Mouse (Mus musculus): ENCODE results near the gene Aldh3a2. TPM values are rescaled to one million over a fixed set of nuclear protein-coding genes. Genes with fewer than 3 reads are reported as not detected.
A peak's percentile ranks its signal among the peaks of the same experiment; 100 is the strongest.
"Not testable (repeated sequence)": the region's sequence is repeated elsewhere in the genome, so short reads cannot be mapped to it uniquely, and the experiment has no call there.

Gene Aldh3a2
- 54.7 to 73.1 TPM (median 66.9 TPM) in 3 replicates for total RNA-seq (2017)

- peak; percentile 98 for ATAC-seq (replicated peaks; ENCODE audit: insufficient number of reproducible peaks, low FRiP score, low TSS enrichment, poor library complexity, severe bottlenecking)
Measured at GRCm38 (mm10) chr11:61266551-61267533, at the start of gene Aldh3a2. Aldh3a2 (minus strand) TSS chr11:61267464.

GRCm38 (mm10) chr11:61316864-61317263 lies 49.6 kb upstream of the Aldh3a2 start:
- no peak for ATAC-seq (replicated peaks; ENCODE audit: insufficient number of reproducible peaks, low FRiP score, low TSS enrichment, poor library complexity, severe bottlenecking)

GRCm38 (mm10) chr11:61310321-61310720 lies 43.1 kb upstream of the Aldh3a2 start:
- ATAC-seq (replicated peaks; ENCODE audit: insufficient number of reproducible peaks, low FRiP score, low TSS enrichment, poor library complexity, severe bottlenecking), result no peak

- ATAC-seq (replicated peaks; ENCODE audit: insufficient number of reproducible peaks, low FRiP score, low TSS enrichment, poor library complexity, severe bottlenecking), result no peak
Measured at GRCm38 (mm10) chr11:61309831-61310230, 42.6 kb upstream of the Aldh3a2 start.

- no peak for ATAC-seq (replicated peaks; ENCODE audit: insufficient number of reproducible peaks, low FRiP score, low TSS enrichment, poor library complexity, severe bottlenecking)
Measured at GRCm38 (mm10) chr11:61307795-61308194, 40.5 kb upstream of the Aldh3a2 start.

GRCm38 (mm10) chr11:61305377-61305776 lies 38.1 kb upstream of the Aldh3a2 start:
- no peak for ATAC-seq (replicated peaks; ENCODE audit: insufficient number of reproducible peaks, low FRiP score, low TSS enrichment, poor library complexity, severe bottlenecking)

- not testable (repeated sequence) for ATAC-seq (replicated peaks; ENCODE audit: insufficient number of reproducible peaks, low FRiP score, low TSS enrichment, poor library complexity, severe bottlenecking)
Measured at GRCm38 (mm10) chr11:61304535-61304934, 37.3 kb upstream of the Aldh3a2 start.

GRCm38 (mm10) chr11:61300716-61301392 lies 33.6 kb upstream of the Aldh3a2 start:
- ATAC-seq (replicated peaks; ENCODE audit: insufficient number of reproducible peaks, low FRiP score, low TSS enrichment, poor library complexity, severe bottlenecking), result no peak

GRCm38 (mm10) chr11:61300205-61300604 lies 32.9 kb upstream of the Aldh3a2 start:
- ATAC-seq (replicated peaks; ENCODE audit: insufficient number of reproducible peaks, low FRiP score, low TSS enrichment, poor library complexity, severe bottlenecking), result no peak

GRCm38 (mm10) chr11:61297901-61298300 lies 30.6 kb upstream of the Aldh3a2 start:
- no peak for ATAC-seq (replicated peaks; ENCODE audit: insufficient number of reproducible peaks, low FRiP score, low TSS enrichment, poor library complexity, severe bottlenecking)

- no peak for ATAC-seq (replicated peaks; ENCODE audit: insufficient number of reproducible peaks, low FRiP score, low TSS enrichment, poor library complexity, severe bottlenecking)
Measured at GRCm38 (mm10) chr11:61297326-61297725, 30.1 kb upstream of the Aldh3a2 start.

GRCm38 (mm10) chr11:61296556-61296955 lies 29.3 kb upstream of the Aldh3a2 start:
- no peak for ATAC-seq (replicated peaks; ENCODE audit: insufficient number of reproducible peaks, low FRiP score, low TSS enrichment, poor library complexity, severe bottlenecking)

GRCm38 (mm10) chr11:61295556-61295955 lies 28.3 kb upstream of the Aldh3a2 start:
- ATAC-seq (replicated peaks; ENCODE audit: insufficient number of reproducible peaks, low FRiP score, low TSS enrichment, poor library complexity, severe bottlenecking), result no peak

GRCm38 (mm10) chr11:61294431-61294830 lies 27.2 kb upstream of the Aldh3a2 start:
- ATAC-seq (replicated peaks; ENCODE audit: insufficient number of reproducible peaks, low FRiP score, low TSS enrichment, poor library complexity, severe bottlenecking), result no peak

GRCm38 (mm10) chr11:61293251-61293650 lies 26.0 kb upstream of the Aldh3a2 start:
- no peak for ATAC-seq (replicated peaks; ENCODE audit: insufficient number of reproducible peaks, low FRiP score, low TSS enrichment, poor library complexity, severe bottlenecking)

- no peak for ATAC-seq (replicated peaks; ENCODE audit: insufficient number of reproducible peaks, low FRiP score, low TSS enrichment, poor library complexity, severe bottlenecking)
Measured at GRCm38 (mm10) chr11:61284323-61284722, 17.1 kb upstream of the Aldh3a2 start.

- no peak for ATAC-seq (replicated peaks; ENCODE audit: insufficient number of reproducible peaks, low FRiP score, low TSS enrichment, poor library complexity, severe bottlenecking)
Measured at GRCm38 (mm10) chr11:61283414-61284049, 16.3 kb upstream of the Aldh3a2 start.

GRCm38 (mm10) chr11:61278445-61279077 lies 11.3 kb upstream of the Aldh3a2 start:
- ATAC-seq (replicated peaks; ENCODE audit: insufficient number of reproducible peaks, low FRiP score, low TSS enrichment, poor library complexity, severe bottlenecking), result no peak

- ATAC-seq (replicated peaks; ENCODE audit: insufficient number of reproducible peaks, low FRiP score, low TSS enrichment, poor library complexity, severe bottlenecking), result no peak
Measured at GRCm38 (mm10) chr11:61277937-61278336, 10.7 kb upstream of the Aldh3a2 start.
